Mouse (Mus musculus): ENCODE results near the gene Acvr2a. TPM values are rescaled to one million over a fixed set of nuclear protein-coding genes. Genes with fewer than 3 reads are reported as not detected.
A peak's percentile ranks its signal among the peaks of the same experiment; 100 is the strongest.

Acvr2a gene
- polyA plus RNA-seq (2015; fragmentation: Nextera tagmentation; extraction: Ambion mirVana): 8.9 and 10.3 TPM in 2 replicates

GRCm38 (mm10) chr2:48813371-48814222, at the start of gene Acvr2a:
Acvr2a (plus strand) TSS chr2:48814109.
- H3K4me3 ChIP-seq: peak within 1 kb of the TSS; percentile 90
- WGBS: under 1% methylated on average over 32 of the region's 105 CpGs
- peaks cover 10% of the 10 kb centered on the region for H3K4me1 ChIP-seq (replicated peaks)
- no peaks in the 10 kb centered on the region for H3K36me3 ChIP-seq
- H3K27ac ChIP-seq: peak within 1 kb of the TSS; percentile 98
- no peaks in the 10 kb centered on the region for H3K9me3 ChIP-seq (replicated peaks)
- peak within 1 kb of the TSS; percentile 94 for H3K9ac ChIP-seq
- H3K27me3 ChIP-seq: no peaks in the 10 kb centered on the region
- ATAC-seq (replicated peaks; ENCODE audit: insufficient number of reproducible peaks, insufficient read depth, low FRiP score, low read depth): peak; percentile 88
- peak within 1 kb of the TSS; percentile 73 for H3K4me2 ChIP-seq

GRCm38 (mm10) chr2:48766513-48766912, 47.4 kb upstream of the Acvr2a start:
- H3K4me2 ChIP-seq: no peak overlapping the region
- 84% methylated on average over 5 of the region's 5 CpGs for WGBS
- no peaks in the 10 kb centered on the region for H3K36me3 ChIP-seq
- no peak overlapping the region for H3K27ac ChIP-seq
- no peak overlapping the region for H3K9ac ChIP-seq
- no peaks in the 10 kb centered on the region for H3K4me1 ChIP-seq (replicated peaks)
- no peaks in the 10 kb centered on the region for H3K27me3 ChIP-seq
- ATAC-seq (replicated peaks; ENCODE audit: insufficient number of reproducible peaks, insufficient read depth, low FRiP score, low read depth): no peak
- H3K4me3 ChIP-seq: no peak overlapping the region
- no peaks in the 10 kb centered on the region for H3K9me3 ChIP-seq (replicated peaks)

- ATAC-seq (replicated peaks; ENCODE audit: insufficient number of reproducible peaks, insufficient read depth, low FRiP score, low read depth): no peak
- no peak overlapping the region for H3K9ac ChIP-seq
- 72% methylated on average over 2 of the region's 2 CpGs for WGBS
Measured at GRCm38 (mm10) chr2:48767778-48768177, 46.1 kb upstream of the Acvr2a start.

GRCm38 (mm10) chr2:48768219-48768618, 45.7 kb upstream of the Acvr2a start:
- no peak overlapping the region for H3K27ac ChIP-seq
- WGBS: 86% methylated on average over 2 of the region's 2 CpGs
- no peaks in the 10 kb centered on the region for H3K36me3 ChIP-seq
- no peak overlapping the region for H3K4me2 ChIP-seq
- H3K9ac ChIP-seq: no peak overlapping the region
- no peak overlapping the region for H3K4me3 ChIP-seq
- H3K27me3 ChIP-seq: no peaks in the 10 kb centered on the region
- no peaks in the 10 kb centered on the region for H3K4me1 ChIP-seq (replicated peaks)
- no peak for ATAC-seq (replicated peaks; ENCODE audit: insufficient number of reproducible peaks, insufficient read depth, low FRiP score, low read depth)
- no peaks in the 10 kb centered on the region for H3K9me3 ChIP-seq (replicated peaks)

More at GRCm38 (mm10) chr2:48767778-48768177, 46.1 kb upstream of the Acvr2a start:
- no peak overlapping the region for H3K27ac ChIP-seq
- no peaks in the 10 kb centered on the region for H3K36me3 ChIP-seq
- H3K9me3 ChIP-seq (replicated peaks): no peaks in the 10 kb centered on the region
- no peaks in the 10 kb centered on the region for H3K4me1 ChIP-seq (replicated peaks)
- H3K4me2 ChIP-seq: no peak overlapping the region
- no peaks in the 10 kb centered on the region for H3K27me3 ChIP-seq
- H3K4me3 ChIP-seq: no peak overlapping the region

- no peaks in the 10 kb centered on the region for H3K9me3 ChIP-seq (replicated peaks)
- no peak overlapping the region for H3K4me3 ChIP-seq
- WGBS: 79% methylated on average over 7 of the region's 7 CpGs
- H3K4me2 ChIP-seq: no peak overlapping the region
- no peaks in the 10 kb centered on the region for H3K36me3 ChIP-seq
- ATAC-seq (replicated peaks; ENCODE audit: insufficient number of reproducible peaks, insufficient read depth, low FRiP score, low read depth): no peak
- H3K4me1 ChIP-seq (replicated peaks): no peaks in the 10 kb centered on the region
- H3K27me3 ChIP-seq: no peaks in the 10 kb centered on the region
- H3K9ac ChIP-seq: no peak overlapping the region
- H3K27ac ChIP-seq: no peak overlapping the region
Measured at GRCm38 (mm10) chr2:48770100-48770499, 43.8 kb upstream of the Acvr2a start.

- H3K9me3 ChIP-seq (replicated peaks): no peaks in the 10 kb centered on the region
- no peaks in the 10 kb centered on the region for H3K36me3 ChIP-seq
- 78% methylated on average over 3 of the region's 3 CpGs for WGBS
- H3K4me3 ChIP-seq: no peak overlapping the region
- no peaks in the 10 kb centered on the region for H3K27me3 ChIP-seq
- H3K4me1 ChIP-seq (replicated peaks): no peaks in the 10 kb centered on the region
- no peak overlapping the region for H3K27ac ChIP-seq
- no peak for ATAC-seq (replicated peaks; ENCODE audit: insufficient number of reproducible peaks, insufficient read depth, low FRiP score, low read depth)
- no peak overlapping the region for H3K4me2 ChIP-seq
- H3K9ac ChIP-seq: no peak overlapping the region
Measured at GRCm38 (mm10) chr2:48770634-48771033, 43.3 kb upstream of the Acvr2a start.

GRCm38 (mm10) chr2:48775281-48775680, 38.6 kb upstream of the Acvr2a start:
- Histone ChIP-seq H3K27me3 (no peaks in the 10 kb centered on the region), H3K4me1 (replicated peaks) (no peaks in the 10 kb centered on the region), H3K27ac (no peak overlapping the region), H3K4me2 (no peak overlapping the region), H3K9ac (no peak overlapping the region), H3K4me3 (no peak overlapping the region), H3K9me3 (replicated peaks) (no peaks in the 10 kb centered on the region), H3K36me3 (no peaks in the 10 kb centered on the region)
- no peak for ATAC-seq (replicated peaks; ENCODE audit: insufficient number of reproducible peaks, insufficient read depth, low FRiP score, low read depth)
- WGBS: 88% methylated on average over 3 of the region's 3 CpGs

GRCm38 (mm10) chr2:48788901-48789300, 25.0 kb upstream of the Acvr2a start:
- no peaks in the 10 kb centered on the region for H3K9me3 ChIP-seq (replicated peaks)
- ATAC-seq (replicated peaks; ENCODE audit: insufficient number of reproducible peaks, insufficient read depth, low FRiP score, low read depth): no peak
- no peaks in the 10 kb centered on the region for H3K4me1 ChIP-seq (replicated peaks)
- H3K36me3 ChIP-seq: no peaks in the 10 kb centered on the region
- whole genome bisulfite sequencing: 58% methylated on average over 3 of the region's 3 CpGs
- no peak overlapping the region for H3K4me3 ChIP-seq
- H3K9ac ChIP-seq: no peak overlapping the region
- no peak overlapping the region for H3K27ac ChIP-seq
- H3K4me2 ChIP-seq: no peak overlapping the region
- no peaks in the 10 kb centered on the region for H3K27me3 ChIP-seq

GRCm38 (mm10) chr2:48814223-48815038, 522 bp downstream of the Acvr2a start:
- H3K4me1 ChIP-seq (replicated peaks): peaks cover 10% of the 10 kb centered on the region
- peak; percentile 73 for ATAC-seq (replicated peaks; ENCODE audit: insufficient number of reproducible peaks, insufficient read depth, low FRiP score, low read depth)
- H3K27me3 ChIP-seq: no peaks in the 10 kb centered on the region
- peak overlapping the region; percentile 94 for H3K9ac ChIP-seq
- peak overlapping the region; percentile 98 for H3K27ac ChIP-seq
- peak overlapping the region; percentile 73 for H3K4me2 ChIP-seq
- peak overlapping the region; percentile 90 for H3K4me3 ChIP-seq
- no peaks in the 10 kb centered on the region for H3K9me3 ChIP-seq (replicated peaks)
- H3K36me3 ChIP-seq: no peaks in the 10 kb centered on the region
- WGBS: under 1% methylated on average over 69 of the region's 76 CpGs

GRCm38 (mm10) chr2:48815039-48815590, 1.2 kb downstream of the Acvr2a start:
- no peaks in the 10 kb centered on the region for H3K27me3 ChIP-seq
- 3% methylated on average over 15 of the region's 15 CpGs for WGBS

More at GRCm38 (mm10) chr2:48815039-48815590, 1.2 kb downstream of the Acvr2a start:
- Histone ChIP-seq H3K4me3 (peak overlapping the region; percentile 90), H3K27ac (peak overlapping the region; percentile 98), H3K9me3 (replicated peaks) (no peaks in the 10 kb centered on the region), H3K4me2 (peak overlapping the region; percentile 73), H3K36me3 (no peaks in the 10 kb centered on the region), H3K9ac (peak overlapping the region; percentile 94), H3K4me1 (replicated peaks) (peaks cover 10% of the 10 kb centered on the region)
- no peak for ATAC-seq (replicated peaks; ENCODE audit: insufficient number of reproducible peaks, insufficient read depth, low FRiP score, low read depth)

Data from heart, embryonic 15.5 days (tissue).